Mouse (Mus musculus) layer of hippocampus, adult 8-10 months (tissue): ENCODE measurements around the gene Ptma. TPM values are rescaled to one million over a fixed set of nuclear protein-coding genes. Genes with fewer than 3 reads are reported as not detected.
"Not testable (repeated sequence)": the region's sequence is repeated elsewhere in the genome, so short reads cannot be mapped to it uniquely, and the experiment has no call there.

Experiments used
- DNase-seq, 2 experiments: peaks; one replicate each; pipeline ENCODE4 v3.0.0; 2022; ENCODE audit warnings: low spot score in 2 of 2
- total RNA-seq, 4 experiments: library from RNA; stranded (reverse); gene quantifications; 2 replicates each; pipeline ENCODE4 v1.2.4; 2022

Ptma gene
- total RNA-seq, 4 experiments from 2014 or later = 420 to 464 (median 444) TPM

- DNase-seq = not testable (repeated sequence)
These were observed 13.1 kb downstream of the Ptma start for GRCm38 (mm10) chr1:86539583-86539982.

GRCm38 (mm10) chr1:86542584-86542983, 16.1 kb downstream of the Ptma start:
- no peak for DNase-seq

GRCm38 (mm10) chr1:86546797-86547196, 20.3 kb downstream of the Ptma start:
- DNase-seq = no peak

GRCm38 (mm10) chr1:86551299-86551698, 24.8 kb downstream of the Ptma start:
- no peak for DNase-seq

- no peak for DNase-seq
These were observed 25.4 kb downstream of the Ptma start for GRCm38 (mm10) chr1:86551877-86552276.

- DNase-seq = no peak
These were observed 29.1 kb downstream of the Ptma start for GRCm38 (mm10) chr1:86555665-86556064.

- no peak for DNase-seq
These were observed 31.3 kb downstream of the Ptma start for GRCm38 (mm10) chr1:86557872-86558271.

- DNase-seq = no peak
These were observed 32.7 kb downstream of the Ptma start for GRCm38 (mm10) chr1:86559232-86559631.

- DNase-seq = no peak
These were observed 36.1 kb downstream of the Ptma start for GRCm38 (mm10) chr1:86562663-86563062.

- DNase-seq = no peak
These were observed 41.9 kb downstream of the Ptma start for GRCm38 (mm10) chr1:86568409-86568808.

GRCm38 (mm10) chr1:86569292-86569860, 42.9 kb downstream of the Ptma start:
- DNase-seq = no peak

GRCm38 (mm10) chr1:86571381-86571780, 44.9 kb downstream of the Ptma start:
- DNase-seq = no peak

GRCm38 (mm10) chr1:86571941-86572340, 45.4 kb downstream of the Ptma start:
- no peak for DNase-seq

Other genes with a start within 250 kb of the Ptma start
- 1 to 10 TPM in 2 of 4 experiments, under 1 TPM in 2; 0.63 to 2.1 (median 1.1) TPM for gene B3gnt7, start 223.9 kb upstream of the Ptma start, total RNA-seq
- 100 to 1,000 TPM; 138 to 171 (median 146) TPM for gene Ncl, start 167.3 kb upstream of the Ptma start, total RNA-seq
- gene Nmur1, start 100.5 kb upstream of the Ptma start, total RNA-seq = not detected
- gene Tex44, start 100.4 kb upstream of the Ptma start, total RNA-seq = not detected
- 10 to 100 TPM; 47.4 to 55.5 (median 49.3) TPM for gene Pde6d, start 55.9 kb downstream of the Ptma start, total RNA-seq
- 10 to 100 TPM; 18.7 to 21.5 (median 19.8) TPM for gene Cops7b, start 56.2 kb downstream of the Ptma start, total RNA-seq
- 1 to 10 TPM; 7.3 to 8.6 (median 7.9) TPM for gene Nppc, start 143.8 kb downstream of the Ptma start, total RNA-seq
- gene Dis3l2, start 177.1 kb downstream of the Ptma start, total RNA-seq = 10 to 100 TPM; 25.6 to 31.1 (median 27.2) TPM